Mouse (Mus musculus) heart, adult 11 months (tissue): ENCODE results near the gene Hsd17b3.

Experiments
- DNase-seq: peaks from one replicate; pipeline ENCODE4 v3.0.0; 2022

The Hsd17b3 gene

DNA sequence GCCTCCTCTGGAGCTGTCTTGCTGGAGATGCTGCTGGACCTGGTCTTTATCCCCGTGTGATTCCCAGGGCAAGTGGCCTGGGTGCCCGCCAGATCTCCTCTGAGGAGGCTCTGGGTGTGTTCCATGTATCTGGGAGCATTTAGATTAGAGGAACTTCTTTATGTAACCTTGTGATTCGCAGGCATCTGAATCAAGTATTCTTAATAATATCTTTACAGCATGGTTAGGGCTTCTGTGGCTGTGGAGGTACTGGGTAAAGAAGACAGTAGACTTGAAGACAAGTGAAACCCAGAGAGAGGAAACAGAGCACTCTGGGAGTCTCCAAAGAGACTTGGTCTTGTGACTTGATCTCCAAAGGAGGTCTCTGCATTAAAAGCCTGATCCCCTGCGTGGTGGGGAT, at the start of gene Hsd17b3:
Hsd17b3 (minus strand) TSS at position 101 of the 400 bp plus-strand sequence.
- DNase-seq, result no peak

DNA sequence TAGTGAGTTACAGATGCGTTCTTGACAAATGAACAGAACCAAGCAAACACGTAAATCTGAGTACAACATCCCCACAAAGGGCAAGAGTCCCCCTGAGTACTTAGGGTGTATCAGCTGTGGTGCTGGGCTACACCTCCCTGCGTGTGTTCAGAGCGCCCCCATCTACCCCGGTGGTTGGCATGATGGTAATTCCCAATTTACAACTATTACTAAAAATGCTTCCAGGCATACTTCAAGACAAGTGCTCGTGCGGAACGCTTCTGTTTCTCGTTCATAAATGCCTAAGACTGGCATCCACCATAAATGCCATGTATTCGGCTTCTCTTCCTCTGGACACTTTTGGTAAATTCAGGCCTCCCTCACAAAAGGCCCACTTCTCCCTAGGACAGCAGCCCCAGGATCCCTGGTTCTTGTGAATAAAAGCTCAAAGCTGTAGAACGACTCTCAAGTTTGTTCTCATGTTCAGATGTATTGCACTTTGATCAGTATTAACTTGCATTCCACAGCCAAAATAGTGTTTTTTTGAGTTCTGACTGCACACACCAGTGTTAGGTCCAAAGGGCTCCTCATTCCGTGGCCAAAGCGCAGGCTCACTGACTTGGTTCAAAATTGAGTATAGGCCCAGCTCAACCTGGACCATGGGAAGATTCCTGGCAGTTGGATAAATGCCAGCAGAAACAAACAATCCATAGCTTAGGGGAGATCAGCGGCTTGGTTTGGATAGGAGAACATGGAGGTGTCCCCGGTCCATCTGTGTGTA, 40.8 kb upstream of the Hsd17b3 start:
- DNase-seq, result peak; percentile 95

- DNase-seq, result peak; percentile 98
Observed at GRCm38 (mm10) chr13:64128858-64129615, 40.0 kb upstream of the Hsd17b3 start, which contains the start of gene Slc35d2. Gene Slc35d2 (minus strand): TSS chr13:64129368.

- DNase-seq, result no peak
Observed at GRCm38 (mm10) chr13:64126316-64126715, 37.3 kb upstream of the Hsd17b3 start.

GRCm38 (mm10) chr13:64124886-64125285, 35.9 kb upstream of the Hsd17b3 start:
- no peak for DNase-seq

DNA sequence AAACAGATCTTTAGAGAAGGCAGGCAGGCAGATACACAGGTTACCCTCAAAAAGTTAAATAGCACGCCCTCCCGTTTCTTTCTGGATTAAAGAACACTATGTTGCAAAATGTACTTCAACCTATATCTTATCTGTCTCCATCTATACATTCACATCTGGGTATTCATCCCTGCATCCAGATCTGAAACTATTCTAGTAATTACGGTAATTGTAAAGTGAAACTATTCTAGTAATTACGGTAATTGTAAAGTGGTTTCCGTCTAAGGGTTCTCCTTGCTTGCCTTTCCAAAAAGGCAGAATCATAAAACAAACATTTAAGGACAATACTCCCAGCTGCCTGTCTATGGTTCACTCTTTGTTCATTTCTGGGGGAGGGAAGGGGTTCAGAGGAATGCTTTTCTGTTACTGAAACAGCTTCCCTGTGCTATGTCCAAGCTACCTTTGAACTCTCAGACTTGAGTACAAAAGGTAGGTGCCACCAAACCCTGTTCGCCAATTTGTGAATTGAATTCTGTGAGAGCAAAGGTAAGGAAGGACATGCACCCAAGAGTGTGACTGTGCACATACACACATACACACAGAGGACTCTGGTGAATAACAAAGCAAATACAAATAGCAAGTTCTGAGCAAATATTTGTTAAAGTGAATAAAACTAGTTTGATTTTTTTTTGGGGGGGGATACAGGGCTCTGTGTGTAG, 34.6 kb upstream of the Hsd17b3 start:
- DNase-seq, result no peak

DNA sequence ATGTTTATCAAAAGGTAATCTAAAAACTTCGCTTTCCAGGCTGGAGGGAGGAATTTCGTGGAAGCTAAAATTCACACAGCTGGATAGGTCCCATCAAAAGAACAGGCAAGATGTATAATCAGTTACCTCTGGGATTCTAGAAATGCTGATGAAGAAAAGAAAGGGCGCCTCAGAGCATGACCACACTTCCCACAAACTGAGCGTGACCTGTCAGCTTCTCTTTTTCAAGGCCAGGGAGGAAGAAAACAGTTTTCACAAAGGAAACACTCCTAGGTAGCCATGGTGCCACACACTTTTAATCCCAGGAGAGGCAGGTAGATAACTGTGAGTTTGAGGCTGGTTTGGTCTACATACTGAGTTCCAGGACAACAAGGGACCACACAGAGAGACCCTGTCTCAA, 31.7 kb upstream of the Hsd17b3 start:
- DNase-seq, result peak; percentile 24

- DNase-seq, result no peak
Observed at GRCm38 (mm10) chr13:64117442-64117841, 28.4 kb upstream of the Hsd17b3 start.

DNA sequence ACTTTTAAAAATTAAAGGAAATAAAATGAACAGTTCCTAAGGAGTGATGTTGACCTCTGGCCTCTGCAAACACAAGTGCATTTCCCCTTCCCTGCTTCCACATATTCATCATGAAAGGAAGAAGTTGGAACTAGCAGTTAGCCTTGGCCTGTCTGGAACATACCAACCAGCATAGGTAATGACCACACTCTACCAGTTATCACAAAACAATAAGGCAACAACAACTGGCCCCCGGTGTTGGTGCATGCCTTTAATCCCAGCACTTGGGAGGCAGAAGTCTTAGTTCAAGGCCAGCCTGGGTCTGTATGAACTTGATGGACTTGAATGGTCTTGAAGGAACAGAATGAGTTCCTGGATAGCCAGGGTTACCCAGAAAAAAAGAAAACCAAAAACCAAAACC, 21.4 kb upstream of the Hsd17b3 start:
- DNase-seq, result peak; percentile 55

GRCm38 (mm10) chr13:64108381-64108850, 19.4 kb upstream of the Hsd17b3 start:
- DNase-seq, result peak; percentile 61

GRCm38 (mm10) chr13:64107535-64107934, 18.5 kb upstream of the Hsd17b3 start:
- no peak for DNase-seq

GRCm38 (mm10) chr13:64107105-64107504, 18.1 kb upstream of the Hsd17b3 start:
- DNase-seq, result no peak

DNA sequence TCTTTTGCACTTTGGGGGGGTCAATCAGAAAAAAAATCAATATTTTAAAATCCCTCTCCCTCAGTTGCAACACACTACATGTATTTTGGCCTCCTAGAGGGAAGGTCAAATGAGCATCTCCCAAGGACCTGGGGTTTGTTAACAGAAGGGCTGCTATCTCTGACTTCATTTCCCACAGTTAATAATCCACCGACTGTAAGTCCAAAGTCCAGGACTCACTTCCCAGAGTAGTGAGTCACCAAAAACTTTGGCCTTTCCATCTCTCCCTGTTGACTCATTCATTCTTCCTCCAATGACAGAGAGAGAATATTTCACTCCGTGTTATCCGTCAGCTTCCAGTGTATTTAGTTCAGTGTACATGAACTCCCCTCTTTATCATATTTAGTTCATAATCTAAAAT, 16.7 kb upstream of the Hsd17b3 start:
- DNase-seq, result no peak

GRCm38 (mm10) chr13:64100186-64100585, 11.2 kb upstream of the Hsd17b3 start:
- DNase-seq, result no peak

DNA sequence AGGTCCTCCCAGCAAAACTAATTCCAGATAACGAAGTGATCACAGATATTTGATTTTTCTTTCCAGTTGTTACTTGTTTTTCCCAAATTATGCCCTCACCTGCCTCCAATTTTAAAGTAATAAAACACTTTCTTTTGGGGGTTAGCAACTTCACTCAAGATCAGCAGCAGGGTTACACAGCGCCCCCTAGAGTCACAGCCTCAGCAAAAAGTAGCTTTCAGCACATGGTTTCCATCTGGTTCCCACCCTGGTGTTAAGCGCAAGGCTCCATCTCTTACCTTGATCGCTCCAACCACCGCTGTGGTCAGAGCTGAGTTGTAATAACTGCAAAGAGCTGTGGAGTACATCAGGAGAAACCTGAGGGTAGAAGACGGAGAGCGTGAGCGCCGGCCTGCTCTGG, 10.0 kb upstream of the Hsd17b3 start:
- DNase-seq, result no peak

DNA sequence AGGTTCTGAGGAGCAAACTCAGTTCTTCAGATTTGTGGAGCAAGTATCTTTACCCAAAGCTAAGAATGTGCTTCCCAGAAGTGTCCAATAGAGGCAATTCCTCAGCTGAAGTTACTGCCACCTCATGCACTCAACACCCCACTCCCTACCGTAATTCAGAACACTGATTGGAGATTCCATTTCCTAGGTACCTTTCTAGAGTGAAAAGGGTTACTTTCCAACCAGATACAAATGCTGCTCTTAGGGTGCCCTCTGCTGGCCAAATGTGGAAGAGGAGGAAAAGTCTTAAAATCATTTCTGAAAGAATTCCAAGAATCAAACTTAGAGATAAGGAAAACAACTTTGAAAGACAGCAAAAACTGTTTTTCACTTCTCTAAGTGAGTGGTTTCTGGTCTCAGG, 4.3 kb upstream of the Hsd17b3 start:
- DNase-seq, result no peak

- DNase-seq, result no peak
Observed at GRCm38 (mm10) chr13:64092752-64093151, 3.7 kb upstream of the Hsd17b3 start.

DNA sequence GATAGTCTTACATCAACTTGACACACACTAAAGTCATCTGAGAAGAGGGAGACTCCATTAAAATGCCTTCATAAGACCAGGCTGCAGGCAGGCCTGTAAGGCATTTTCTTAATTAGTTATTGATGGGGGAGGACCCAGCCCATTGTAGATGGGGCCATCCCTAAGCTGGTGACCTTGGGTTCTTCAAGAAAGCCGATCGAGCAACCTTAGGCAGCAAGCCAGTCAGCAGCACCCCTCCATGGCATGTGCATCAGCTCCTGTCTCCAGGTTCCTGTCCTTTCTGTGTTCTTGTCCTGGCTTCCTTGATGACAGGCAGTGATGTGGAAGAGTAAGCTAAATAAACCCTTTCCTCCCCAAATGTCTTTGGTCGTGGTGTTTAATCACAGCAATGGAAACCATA, 3.1 kb upstream of the Hsd17b3 start:
- no peak for DNase-seq

GRCm38 (mm10) chr13:64091006-64091405, 2.0 kb upstream of the Hsd17b3 start:
- no peak for DNase-seq

DNA sequence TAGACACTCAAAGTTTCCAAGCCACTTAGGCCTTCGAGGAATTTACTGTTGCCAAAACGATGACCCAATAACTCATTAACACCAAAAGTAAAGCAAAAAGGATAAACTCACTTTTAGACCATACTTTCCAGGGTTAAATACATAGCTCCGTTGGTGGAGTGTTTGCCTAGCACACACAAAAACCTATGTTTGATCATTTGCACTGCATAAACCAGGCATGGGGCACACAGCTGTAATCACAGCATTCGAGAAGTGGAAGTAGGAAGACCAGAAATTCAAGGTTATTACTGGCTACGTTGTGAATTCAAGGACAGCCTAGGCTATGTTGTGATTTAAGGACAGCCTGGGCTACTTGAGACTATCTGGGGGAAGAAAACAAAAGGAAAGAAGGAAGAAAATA, 1.2 kb upstream of the Hsd17b3 start:
- no peak for DNase-seq

- DNase-seq, result no peak
Observed at GRCm38 (mm10) chr13:64088057-64088456, 973 bp downstream of the Hsd17b3 start.

DNA sequence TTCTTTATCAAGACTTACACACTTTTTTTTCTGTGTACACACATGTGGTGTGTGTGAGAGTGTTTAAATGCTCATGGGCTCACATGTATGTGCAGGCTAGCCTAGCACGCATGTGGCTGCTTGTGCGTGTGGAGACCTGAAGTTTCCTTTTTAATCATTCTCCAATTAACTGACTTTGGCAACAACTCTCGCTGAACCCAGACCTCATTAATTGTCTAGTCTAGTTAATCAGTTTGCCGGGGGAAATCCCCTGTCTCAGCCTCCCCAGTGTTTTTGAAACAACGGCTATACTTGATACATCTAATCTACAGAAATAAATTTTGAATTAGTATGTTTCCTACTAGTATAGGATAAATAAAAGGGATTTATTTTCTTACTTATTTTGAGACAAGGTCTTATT, 3.0 kb downstream of the Hsd17b3 start:
- no peak for DNase-seq

- no peak for DNase-seq
Observed at GRCm38 (mm10) chr13:64083331-64083730, 5.7 kb downstream of the Hsd17b3 start.
